In genomic region chr3:108475496-108475895, GRCm38 (mm10) we compare ENCODE assay signal across 19 mouse cellular contexts. TPM values are rescaled to one million over a fixed set of nuclear protein-coding genes. Genes with fewer than 3 reads are reported as not detected.
"Had no signal": no experiment of that assay in that cellular context is flagged by ENCODE, and none has a peak within 500 bp of the region (broad histone marks: within the 10 kb centered on the region; RNA-seq: fewer than 3 reads in every experiment).

No protein-coding gene starts in this region.

- H3K4me3 ChIP-seq: intestine, embryonic 15.5 days; layer of hippocampus, adult 2 months; limb, embryonic 13.5 days; liver, embryonic 12.5 days; midbrain, embryonic 10.5 days; myocyte; neural tube, embryonic 15.5 days had no signal

- H3K9me3 ChIP-seq: intestine, embryonic 15.5 days; limb, embryonic 13.5 days; liver, embryonic 12.5 days; midbrain, embryonic 10.5 days; neural tube, embryonic 15.5 days had no signal

- H3K4me2 ChIP-seq: hindbrain, embryonic 14.5 days; intestine, embryonic 15.5 days; limb, embryonic 13.5 days; liver, embryonic 12.5 days; neural tube, embryonic 15.5 days had no signal

- H3K36me3 ChIP-seq: intestine, embryonic 15.5 days; limb, embryonic 13.5 days; liver, embryonic 12.5 days; midbrain, embryonic 10.5 days; neural tube, embryonic 15.5 days had no signal

- H3K27ac ChIP-seq: hindbrain, embryonic 14.5 days; intestine, embryonic 15.5 days; layer of hippocampus, adult 2 months; limb, embryonic 13.5 days; liver, embryonic 12.5 days; midbrain, embryonic 10.5 days; neural tube, embryonic 15.5 days had no signal

- ATAC-seq: intestine, embryonic 15.5 days; liver, embryonic 12.5 days; lung, postnatal 0 days had no signal

- H3K4me1 ChIP-seq: liver, embryonic 12.5 days; midbrain, embryonic 10.5 days; neural tube, embryonic 15.5 days had no signal

- H3K9ac ChIP-seq: hindbrain, embryonic 14.5 days; intestine, embryonic 15.5 days; limb, embryonic 13.5 days; liver, embryonic 12.5 days; neural tube, embryonic 15.5 days had no signal

- DNase-seq: left cerebral cortex, postnatal 4 days; lung, postnatal 4 days; midbrain, embryonic 14.5 days; right cerebral cortex, postnatal 14 days; thymus, adult 2 months; thymus, postnatal 25 days had no signal

- H3K27me3 ChIP-seq: intestine, embryonic 15.5 days; limb, embryonic 13.5 days; neural tube, embryonic 15.5 days had no signal

RNA-seq across cellular contexts. Expression of gene 1700013F07Rik, which starts 58.5 kb away (rescaled TPM):
- total RNA-seq: megakaryocyte, adult 5-6 weeks had no signal
- polyA plus RNA-seq: intestine, embryonic 15.5 days; limb, embryonic 13.5 days; liver, embryonic 12.5 days; liver, embryonic 16.5 days; neural tube, embryonic 11.5 days; spleen, adult 2 months had no signal
